Mouse (Mus musculus) small intestine, adult 2 months (tissue): ENCODE results near the gene Dbf4.

Experiments
- CTCF ChIP-seq: fragments of 200-500 bp; IDR thresholded peaks from 2 replicates; pipeline ENCODE4 v1.5.1; 2012; ENCODE audit warnings: low read depth, mild to moderate bottlenecking, control low read depth, inconsistent platforms, low read length, moderate library complexity, mixed read lengths; ENCODE audit not compliant: insufficient replicate concordance, insufficient read length; ENCODE audit errors: extremely low read depth
- POLR2A ChIP-seq: fragments of 200-500 bp; IDR thresholded peaks from 2 replicates; pipeline ENCODE4 v1.6.1; 2012; ENCODE audit warnings: low read depth, mild to moderate bottlenecking, control low read depth, inconsistent platforms, low read length, moderate library complexity

DNA sequence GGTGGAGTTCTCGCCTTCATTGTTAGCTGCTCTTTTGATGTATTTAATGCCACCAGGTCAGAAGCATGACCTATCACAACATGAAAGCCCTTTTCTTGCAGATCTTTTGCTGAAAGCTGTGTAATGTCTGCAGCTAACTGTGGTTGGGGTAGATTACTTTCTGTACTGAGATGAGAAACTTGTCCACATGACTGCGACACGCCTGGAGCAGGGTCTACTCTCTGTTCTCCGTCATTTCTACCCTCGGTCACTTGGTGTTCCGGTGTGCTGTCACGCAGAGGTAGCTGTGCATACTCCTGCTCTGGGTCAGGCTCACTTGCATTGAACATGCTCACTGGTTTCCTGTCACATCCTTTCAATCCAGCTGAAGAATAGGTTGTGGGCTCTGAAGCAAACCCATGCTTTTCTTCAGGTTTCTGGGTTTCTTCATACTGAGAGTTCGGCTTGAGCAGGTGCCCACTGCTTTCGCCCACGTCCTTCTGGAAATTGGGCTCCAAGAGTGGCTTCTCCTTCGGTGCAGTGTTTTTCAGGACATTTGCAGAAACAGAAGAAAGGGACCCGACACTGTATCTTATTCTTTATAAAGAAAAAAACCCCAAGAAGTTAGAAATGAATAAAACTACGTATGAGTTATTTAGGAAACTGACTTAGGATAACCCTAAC is 24.8 kb downstream of the Dbf4 start:
- TF ChIP-seq CTCF (no peak), POLR2A (no peak)
